Mouse (Mus musculus): ENCODE results near the gene Cachd1.

DNA sequence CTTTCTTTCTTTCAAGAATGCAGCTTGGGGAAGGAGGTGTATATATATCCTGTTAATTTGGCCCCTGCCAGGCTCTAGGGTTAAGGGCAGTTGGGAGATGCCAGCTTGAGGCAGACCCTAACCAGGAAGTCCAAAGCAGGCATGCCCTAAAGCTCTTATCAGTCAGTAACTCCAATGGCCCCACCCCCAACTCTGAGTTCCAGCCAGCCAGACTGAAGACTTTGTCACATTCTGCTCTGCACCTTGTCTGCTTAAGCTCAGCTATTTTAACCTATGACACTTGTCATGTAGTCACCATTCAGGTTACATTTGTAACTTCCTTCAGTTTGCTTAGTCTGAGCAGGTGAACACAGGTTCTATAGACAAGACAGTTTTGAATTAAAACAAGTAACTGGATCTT is 117.3 kb downstream of the Cachd1 start:
- TF ChIP-seq CTCF (IDR thresholded peaks at IDR 0.05; ENCODE audit: control insufficient read depth, insufficient read depth, low read length) (no peak), POLR2A (IDR thresholded peaks at IDR 0.05; ENCODE audit: borderline replicate concordance, control insufficient read depth, low read depth, low read length) (no peak)
